Mouse (Mus musculus) heart, postnatal 25 days (tissue): ENCODE results near the gene Agtrap. TPM values are rescaled to one million over a fixed set of nuclear protein-coding genes. Genes with fewer than 3 reads are reported as not detected.

Source experiments
- DNase-seq: peaks from one replicate; pipeline ENCODE4 v3.0.0; 2022; ENCODE audit warnings: low spot score
- intact Hi-C: fragments of 180-260 bp; cut with DNase I; formaldehyde crosslinking; loops from one replicate; pipeline ENCODE4 v1.15.1; 2025
- total RNA-seq, 2 experiments: library from RNA; stranded (reverse); gene quantifications; 2 replicates each; pipeline ENCODE4 v1.2.3; 2021

Agtrap gene
- total RNA-seq, 2 experiments from 2014 or later, result 43.0 to 43.5 TPM

DNA sequence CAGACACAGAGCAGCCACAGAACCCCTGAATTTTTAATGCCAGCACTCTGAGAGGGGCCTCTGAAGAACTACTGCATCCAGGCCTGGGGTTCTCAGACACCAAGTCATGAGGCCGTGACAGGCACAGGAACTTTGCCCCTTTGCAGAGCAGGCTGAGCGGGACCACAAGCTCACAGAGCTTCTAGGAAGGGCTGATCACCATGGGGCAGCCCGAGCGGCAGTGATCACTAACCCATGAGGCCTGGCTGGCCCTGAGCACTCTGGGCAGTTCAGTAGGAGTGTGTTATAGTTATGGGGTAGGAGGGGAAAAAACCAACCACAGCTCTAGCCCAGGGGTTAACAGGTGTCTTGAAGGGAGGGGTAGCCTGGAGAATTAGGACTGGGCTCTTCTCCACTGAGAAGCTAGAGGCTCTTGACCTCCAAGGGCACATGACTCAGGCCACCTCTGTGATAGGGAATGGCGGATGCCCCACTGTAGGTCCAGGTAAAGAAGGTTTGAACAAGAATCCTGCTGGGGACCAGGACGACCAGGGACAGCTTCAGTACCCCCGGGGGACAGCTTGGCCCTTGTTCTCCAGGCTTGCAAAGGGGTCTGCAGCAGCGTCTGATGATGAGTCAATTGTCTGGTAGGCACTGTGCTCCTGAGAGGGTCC, 7.8 kb downstream of the Agtrap start:
- DNase-seq, result no peak
- intact Hi-C loops, result no loop called here

- intact Hi-C loops, result no loop called here
- no peak for DNase-seq
These were observed 8.6 kb downstream of the Agtrap start for GRCm38 (mm10) chr4:148079212-148079611.

DNA sequence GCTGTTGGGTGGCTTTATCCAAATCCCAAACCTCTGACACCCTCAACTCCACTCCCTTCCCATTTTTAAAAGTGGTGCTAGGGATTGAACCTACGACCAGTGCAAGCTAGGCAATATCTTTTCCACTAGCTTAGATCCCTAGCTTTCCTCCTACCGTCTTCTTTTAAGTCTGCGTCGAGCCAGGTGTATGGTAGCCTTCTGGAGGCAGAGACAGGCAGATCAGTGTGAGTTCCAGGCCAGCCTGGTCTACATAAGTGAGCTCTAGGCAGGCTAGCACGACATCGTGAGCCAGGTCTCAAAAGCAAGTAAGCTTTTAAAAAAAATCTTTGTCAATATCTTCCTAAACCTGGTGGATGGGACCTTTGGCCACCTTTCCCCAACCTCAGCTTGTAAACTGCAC, 11.9 kb downstream of the Agtrap start:
- no peak for DNase-seq
- intact Hi-C loops, result no loop called here

- peak; percentile 52 for DNase-seq
- intact Hi-C loops, result no loop called here
These were observed 12.6 kb downstream of the Agtrap start for GRCm38 (mm10) chr4:148075259-148075658.

DNA sequence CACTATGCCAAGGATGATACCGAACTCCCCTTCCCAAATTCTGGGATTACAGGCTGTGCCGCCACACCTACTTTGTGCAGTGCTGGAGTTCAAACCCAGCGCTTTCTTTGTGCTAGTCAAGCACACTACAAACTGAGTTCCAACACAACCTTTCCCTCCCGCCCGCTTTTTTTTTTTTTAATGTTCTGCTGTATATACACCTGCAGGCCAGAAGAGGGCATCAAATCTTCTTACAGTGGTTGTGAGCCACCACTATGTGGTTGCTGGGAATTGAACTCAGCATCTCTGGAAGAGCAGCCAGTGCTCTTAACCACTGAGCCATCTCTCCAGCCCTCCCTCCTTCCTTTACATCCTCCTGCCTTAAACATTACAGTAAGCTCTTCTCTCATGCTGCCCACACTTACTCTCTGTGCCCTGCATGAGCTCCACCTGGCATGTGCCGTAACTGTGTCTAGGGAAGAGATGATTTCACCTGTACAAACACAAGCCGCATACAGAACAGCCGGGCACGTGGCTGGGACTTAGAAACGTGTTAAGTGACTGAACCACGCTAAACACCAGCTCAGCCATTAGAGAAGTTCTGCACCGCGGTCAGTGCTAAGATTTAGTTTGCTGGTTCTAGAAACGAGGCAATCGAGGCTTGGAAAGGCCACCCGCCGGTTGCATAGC, 13.2 kb downstream of the Agtrap start:
- no peak for DNase-seq
- intact Hi-C loops, result no loop called here

DNA sequence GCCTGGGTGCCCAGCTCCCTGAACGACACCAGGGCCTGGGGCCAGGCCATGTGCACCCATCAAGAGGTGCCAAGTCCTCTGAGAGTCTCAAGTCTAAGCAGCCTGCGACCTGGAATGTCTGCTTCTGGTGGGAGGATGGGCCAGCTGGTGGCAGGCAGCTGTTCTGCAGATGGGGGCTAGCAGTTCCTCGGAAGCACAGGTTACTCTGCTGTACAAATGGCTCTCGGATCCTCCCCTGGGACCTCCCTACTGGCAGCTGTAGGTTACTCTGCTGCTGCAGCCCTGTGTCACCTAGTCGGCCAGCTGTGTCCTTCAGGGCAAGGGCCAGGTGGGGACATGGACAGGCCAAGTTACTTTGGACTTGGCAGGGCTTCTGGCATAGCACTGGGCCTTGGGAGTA, 16.3 kb downstream of the Agtrap start:
- intact Hi-C loops, result no loop called here
- no peak for DNase-seq

GRCm38 (mm10) chr4:148069602-148070218, 18.1 kb downstream of the Agtrap start:
- intact Hi-C loops, result no loop called here
- DNase-seq, result no peak

DNA sequence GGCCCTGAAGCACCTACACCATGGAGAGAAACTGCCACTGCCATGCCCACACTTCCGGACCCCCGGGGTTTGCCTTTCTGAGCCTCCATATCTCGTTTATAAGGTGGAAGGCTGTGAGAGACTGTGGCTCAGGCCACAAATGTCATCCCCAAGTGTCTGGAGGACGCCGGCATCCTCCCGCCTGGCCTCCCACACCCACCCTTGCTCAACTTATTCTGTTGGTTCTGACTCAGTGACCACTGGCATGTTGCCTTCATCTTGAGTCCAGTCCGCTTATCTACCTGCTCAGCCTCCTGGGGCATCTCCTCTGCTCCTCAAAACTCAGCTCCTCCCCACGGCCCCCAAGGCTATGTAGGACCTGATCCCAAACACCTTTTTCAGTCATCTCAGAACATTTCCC, 20.5 kb downstream of the Agtrap start:
- intact Hi-C loops, result no loop called here
- no peak for DNase-seq

- intact Hi-C loops, result no loop called here
- peak; percentile 48 for DNase-seq
These were observed 21.5 kb downstream of the Agtrap start for GRCm38 (mm10) chr4:148066401-148066744.

DNA sequence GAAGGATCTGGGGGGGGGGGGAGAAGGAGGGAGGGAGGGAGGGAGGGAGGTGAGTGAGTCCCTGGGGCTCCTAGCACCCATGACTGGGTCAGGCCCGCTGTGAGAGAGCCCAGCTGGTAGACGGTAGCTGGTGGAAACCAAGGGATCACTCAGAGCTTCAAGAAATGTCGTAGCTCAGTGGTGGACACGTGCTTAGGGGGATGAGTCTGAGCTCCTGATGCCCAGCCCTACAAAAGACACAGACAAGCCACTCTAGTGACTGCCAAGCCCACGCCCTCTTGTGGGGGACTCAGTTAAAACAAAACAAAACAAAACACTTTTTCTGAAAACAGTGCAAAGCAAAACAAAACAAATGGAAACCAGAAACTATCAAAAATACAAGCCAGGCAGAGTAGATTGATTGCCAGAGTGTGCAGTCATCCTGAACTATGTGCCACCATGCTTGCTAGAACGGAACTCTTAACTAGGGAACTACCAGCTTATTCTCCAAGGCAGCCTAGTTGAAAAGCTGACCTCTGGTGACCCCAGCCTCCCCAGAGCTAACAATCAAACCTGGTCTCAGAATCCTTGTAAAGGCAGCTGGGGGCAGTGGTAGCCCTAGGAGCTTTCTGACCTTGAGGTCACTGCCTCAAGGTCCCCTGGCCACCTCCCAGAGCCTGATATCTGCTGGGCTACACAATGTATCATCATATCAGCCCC, 22.0 kb downstream of the Agtrap start:
- intact Hi-C loops, result no loop called here
- DNase-seq, result no peak

- intact Hi-C loops, result loop anchor here (5.0 kb wide), 1 partner anchor 99 kb away; no protein-coding TSS in a partner anchor
- DNase-seq, result no peak
These were observed 26.7 kb downstream of the Agtrap start for GRCm38 (mm10) chr4:148061086-148061480.

DNA sequence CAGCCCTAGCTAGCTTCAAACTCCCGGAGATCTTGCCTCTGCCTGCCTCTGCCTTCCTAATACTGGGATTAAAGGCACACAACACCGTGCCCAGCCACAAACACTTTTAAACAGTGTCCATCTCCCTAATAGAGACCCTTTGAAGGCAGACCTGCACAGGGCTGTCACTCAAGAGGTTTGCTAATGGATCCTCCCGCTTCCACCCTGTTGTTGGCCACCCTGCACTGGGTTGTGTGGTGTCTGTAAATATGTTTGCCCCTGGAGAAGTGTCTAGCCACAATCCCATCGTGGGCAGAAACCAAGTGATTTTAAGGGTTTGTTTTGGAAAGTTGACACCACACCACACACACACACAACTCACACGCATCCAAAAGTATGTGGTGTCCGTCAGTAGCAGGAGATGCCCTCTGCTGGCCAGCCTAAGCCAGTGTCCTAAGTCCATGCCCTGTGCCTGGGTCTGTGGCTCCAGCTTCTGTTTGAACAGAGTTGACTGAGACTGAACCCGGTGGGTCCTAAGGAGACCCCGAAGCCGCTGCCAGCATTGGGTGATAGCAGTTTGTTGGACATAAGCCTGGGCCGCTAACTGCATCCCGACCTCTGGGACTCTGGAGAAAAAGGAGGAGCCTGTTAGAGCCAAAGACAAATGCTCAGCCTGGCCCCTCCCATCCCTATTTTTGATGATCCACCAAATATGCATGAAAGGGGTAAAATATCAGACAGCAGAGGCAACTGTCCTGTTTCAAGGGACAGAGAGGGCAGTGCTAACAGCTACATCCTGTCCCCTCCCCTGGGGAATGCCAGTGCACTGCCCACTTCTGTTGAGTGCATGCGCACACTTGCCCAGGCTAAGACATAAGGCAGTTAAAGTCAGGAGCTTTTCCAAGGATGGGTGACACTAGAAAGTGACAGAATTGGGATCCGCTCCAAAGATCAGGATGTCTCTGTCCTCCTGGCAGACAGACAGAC, 27.4 kb downstream of the Agtrap start:
- no peak for DNase-seq
- intact Hi-C loops, result loop anchor here (5.0 kb wide), 1 partner anchor 98 kb away; no protein-coding TSS in a partner anchor

DNA sequence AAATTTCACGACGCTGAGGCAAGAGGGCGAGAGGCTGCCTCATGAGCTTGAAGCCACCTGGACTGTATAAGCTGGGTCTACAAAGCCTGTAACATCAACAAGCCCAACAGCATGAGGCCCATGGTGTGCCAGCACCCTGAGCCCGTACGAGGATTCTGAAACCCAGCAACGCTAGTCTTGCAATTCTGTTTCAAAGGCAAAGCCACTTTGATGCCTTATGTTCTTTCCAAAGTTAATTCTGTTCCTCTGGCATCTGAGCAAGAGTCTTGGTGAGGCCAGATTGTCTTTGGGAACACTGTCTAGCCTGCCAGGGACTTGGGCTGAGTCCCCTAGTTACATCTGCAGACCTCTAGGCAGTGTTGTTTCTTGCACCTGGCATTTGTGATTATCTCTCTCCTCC, 28.8 kb downstream of the Agtrap start:
- DNase-seq, result no peak
- intact Hi-C loops, result no loop called here

DNA sequence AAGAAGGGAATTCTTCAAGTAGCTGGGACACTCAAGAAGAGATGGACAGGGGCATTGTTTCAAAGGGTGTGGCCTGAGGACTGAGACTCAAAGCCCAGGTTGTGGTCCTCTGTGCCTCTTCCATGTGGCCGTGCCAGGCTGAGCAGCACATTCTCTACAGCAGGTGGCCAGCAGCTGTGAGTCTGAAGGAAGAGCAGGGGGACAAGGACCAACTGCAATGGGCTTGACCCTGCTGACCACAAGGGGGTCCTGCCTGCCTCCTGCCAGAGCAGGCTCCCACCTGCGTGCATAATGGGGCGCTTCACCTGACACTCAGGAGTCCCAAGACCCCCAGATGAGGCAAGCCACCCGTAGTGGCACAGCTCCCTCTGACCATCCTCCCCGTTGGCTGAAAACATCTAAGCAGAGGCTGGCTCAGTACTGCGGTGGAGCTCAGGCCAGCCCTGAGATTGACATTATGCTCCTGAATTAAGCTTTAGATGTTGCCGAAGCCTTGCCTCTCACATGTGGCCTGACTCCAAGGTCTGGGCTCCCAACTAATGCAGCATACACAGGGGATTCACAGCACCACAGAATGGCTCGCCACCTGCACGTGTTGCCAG, 29.5 kb downstream of the Agtrap start:
- DNase-seq, result no peak
- intact Hi-C loops, result no loop called here

DNA sequence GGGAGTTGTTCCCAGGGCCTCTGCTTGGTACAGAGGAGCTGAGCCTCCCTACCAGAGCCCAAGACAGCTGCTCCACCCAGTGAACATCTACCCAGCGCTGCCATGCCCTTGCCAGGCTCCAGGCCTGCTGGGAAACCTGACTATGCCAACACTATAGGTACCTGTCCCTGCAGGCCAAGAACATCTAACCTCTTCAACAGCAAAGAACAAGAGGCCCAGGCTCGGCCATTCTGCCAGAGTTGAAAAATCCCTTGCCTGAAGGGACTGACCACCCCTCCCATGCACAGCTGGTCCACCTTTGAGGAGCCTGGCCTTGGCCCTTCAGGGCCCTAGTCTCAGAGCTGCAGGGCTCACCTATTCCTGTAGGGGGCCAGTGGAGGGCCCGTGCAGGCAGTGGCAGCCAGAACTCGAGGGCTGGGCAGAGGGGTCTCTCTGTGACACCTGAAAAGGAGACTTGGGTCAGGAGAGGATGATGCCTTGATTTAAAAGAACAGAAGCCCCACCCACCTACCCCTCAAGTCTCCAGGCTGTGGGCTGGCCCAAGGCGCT, 30.1 kb downstream of the Agtrap start:
- no peak for DNase-seq
- intact Hi-C loops, result no loop called here

GRCm38 (mm10) chr4:148056801-148057200, 31.0 kb downstream of the Agtrap start:
- no peak for DNase-seq
- intact Hi-C loops, result no loop called here

DNA sequence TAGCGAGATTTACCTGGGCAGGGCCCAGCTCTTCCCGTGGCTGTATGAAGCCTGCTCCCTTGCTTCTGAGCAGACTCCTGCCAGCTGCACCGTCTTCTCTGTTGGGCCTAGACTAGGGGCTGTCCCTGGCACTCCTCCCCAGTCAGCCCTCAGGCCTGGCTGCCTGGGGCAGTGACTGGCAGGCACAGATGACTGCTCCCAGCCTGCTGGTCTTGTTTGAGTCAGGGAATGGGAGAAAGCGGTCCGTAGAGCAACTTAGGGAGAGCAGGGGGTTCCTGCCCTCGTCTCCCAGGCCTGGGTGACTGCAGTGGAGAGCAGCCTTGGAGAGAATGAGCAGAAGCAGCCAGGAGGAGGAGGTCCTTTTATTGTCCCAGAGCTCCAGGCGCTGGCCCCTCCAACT, 31.6 kb downstream of the Agtrap start:
- intact Hi-C loops, result no loop called here
- DNase-seq, result no peak

DNA sequence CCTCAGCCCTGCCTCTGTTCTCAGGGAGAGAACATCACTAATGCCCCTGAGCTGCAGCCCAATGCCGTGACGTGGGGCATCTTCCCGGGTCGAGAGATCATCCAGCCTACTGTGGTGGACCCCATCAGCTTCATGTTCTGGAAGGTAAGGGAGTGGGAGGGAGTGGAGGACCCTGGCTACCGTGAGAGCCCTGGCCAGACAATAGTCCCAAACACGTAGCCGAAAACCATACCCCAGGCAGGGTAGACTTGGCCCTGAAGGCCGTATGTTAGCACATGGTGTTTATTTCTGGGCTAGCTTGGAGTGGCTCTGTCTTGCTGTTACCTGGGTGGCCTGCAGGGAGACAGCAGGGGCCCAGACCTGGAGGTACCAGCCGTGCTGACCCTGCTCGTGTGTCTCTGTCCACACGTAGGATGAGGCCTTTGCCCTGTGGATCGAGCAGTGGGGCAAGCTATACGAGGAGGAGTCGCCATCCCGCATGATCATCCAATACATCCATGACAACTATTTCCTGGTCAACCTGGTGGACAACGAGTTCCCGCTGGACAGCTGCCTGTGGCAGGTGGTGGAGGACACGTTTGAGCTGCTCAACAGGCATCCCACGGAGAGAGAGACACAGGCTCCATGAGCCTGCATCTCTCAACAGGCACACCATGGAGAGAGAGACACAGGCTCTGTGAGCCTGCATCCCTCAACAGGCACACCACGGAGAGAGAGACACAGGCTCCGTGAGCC, 32.7 kb downstream of the Agtrap start:
- intact Hi-C loops, result no loop called here
- DNase-seq, result no peak
